Mouse (Mus musculus) heart, embryonic 11.5 days (tissue): ENCODE measurements around the gene Dusp22. TPM values are rescaled to one million over a fixed set of nuclear protein-coding genes. Genes with fewer than 3 reads are reported as not detected.

Source experiments
- ATAC-seq: fragments of 200-750 bp; cut with Nextera tagmentation; replicated peaks from 2 replicates; pipeline ENCODE4 v1.8.0; 2017; ENCODE audit warnings: moderate library complexity; ENCODE audit not compliant: insufficient number of reproducible peaks, low FRiP score, low TSS enrichment
- H3K27ac ChIP-seq: fragments of 300-500 bp; sonication (generic); 2 replicates; pipeline ENCODE4 v1.5.1; 2014; ENCODE audit warnings: mild to moderate bottlenecking, low read depth, low read length
- H3K27me3 ChIP-seq: fragments of 300-500 bp; sonication (generic); 2 replicates; pipeline ENCODE4 v1.6.1; 2014; ENCODE audit warnings: mild to moderate bottlenecking, low read length, mixed read lengths; ENCODE audit not compliant: control insufficient read depth, insufficient read depth
- H3K36me3 ChIP-seq: fragments of 300-500 bp; sonication (generic); 2 replicates; pipeline ENCODE4 v1.6.1; 2014; ENCODE audit warnings: mild to moderate bottlenecking, low read length, moderate library complexity, mixed read lengths; ENCODE audit not compliant: control insufficient read depth, insufficient read depth
- H3K4me1 ChIP-seq: fragments of 300-500 bp; sonication (generic); 2 replicates; pipeline ENCODE4 v1.6.1; 2014; ENCODE audit warnings: low read length; ENCODE audit not compliant: control insufficient read depth, insufficient read depth
- H3K4me2 ChIP-seq: fragments of 300-500 bp; sonication (generic); 2 replicates; pipeline ENCODE4 v1.6.1; 2014; ENCODE audit warnings: mild to moderate bottlenecking, moderate library complexity
- H3K4me3 ChIP-seq: fragments of 300-500 bp; sonication (generic); 2 replicates; pipeline ENCODE4 v1.5.1; 2014; ENCODE audit warnings: low read depth, low read length
- H3K9ac ChIP-seq: fragments of 300-500 bp; sonication (generic); 2 replicates; pipeline ENCODE4 v1.6.1; 2014; ENCODE audit warnings: mild to moderate bottlenecking, low read depth, low read length, moderate library complexity
- H3K9me3 ChIP-seq: fragments of 300-500 bp; sonication (generic); replicated peaks from 2 replicates; pipeline ENCODE4 v1.6.1; 2016; ENCODE audit warnings: low read length; ENCODE audit not compliant: control insufficient read depth
- WGBS: fragments of 180-500 bp; shearing (Covaris S2); extraction: QIAGEN DNeasy Blood & Tissue Kit; methylation state at CpG from one replicate; pipeline ENCODE4 v1.1.7; 2014; ENCODE audit not compliant: insufficient replicate concordance; 5-methylcytosine and 5-hydroxymethylcytosine counted together
- polyA plus RNA-seq: library from polyadenylated mRNA; unstranded; fragments of >200 nt; fragmentation: Nextera tagmentation; extraction: Ambion mirVana; gene quantifications from 2 replicates; pipeline ENCODE4 v1.2.1, GENCODE M21; 2014

Gene Dusp22
- polyA plus RNA-seq, 1 experiment from 2014 or later: 21.8 TPM

GRCm38 (mm10) chr13:30697880-30698279, 38.1 kb downstream of the Dusp22 start:
- 86% methylated on average over 5 of the region's 5 CpGs for WGBS
- H3K27me3 ChIP-seq: no peaks in the 10 kb centered on the region
- no peak overlapping the region for H3K4me2 ChIP-seq
- no peaks in the 10 kb centered on the region for H3K9me3 ChIP-seq
- no peak overlapping the region for H3K27ac ChIP-seq
- H3K9ac ChIP-seq: no peak overlapping the region
- H3K36me3 ChIP-seq: 0 out of 2 replicates have a peak, but pooled peaks cover 2% of the 10 kb centered on the region
- no peaks in the 10 kb centered on the region for H3K4me1 ChIP-seq
- H3K4me3 ChIP-seq: no peak overlapping the region
- no peak for ATAC-seq

- Histone ChIP-seq H3K9me3 (no peaks in the 10 kb centered on the region), H3K4me1 (no peaks in the 10 kb centered on the region), H3K4me2 (no peak overlapping the region), H3K9ac (no peak overlapping the region), H3K27me3 (no peaks in the 10 kb centered on the region), H3K36me3 (0 out of 2 replicates have a peak, but pooled peaks cover 2% of the 10 kb centered on the region), H3K4me3 (no peak overlapping the region), H3K27ac (no peak overlapping the region)
- no peak for ATAC-seq
- 87% methylated on average over 5 of the region's 5 CpGs for WGBS
Observed at GRCm38 (mm10) chr13:30702695-30703094, 42.9 kb downstream of the Dusp22 start.

- no peak for ATAC-seq
- no peak overlapping the region for H3K4me3 ChIP-seq
- 0 out of 2 replicates have a peak, but pooled peaks cover 2% of the 10 kb centered on the region for H3K36me3 ChIP-seq
- WGBS: 79% methylated on average over 8 of the region's 8 CpGs
- no peaks in the 10 kb centered on the region for H3K9me3 ChIP-seq
- H3K4me1 ChIP-seq: no peaks in the 10 kb centered on the region
- no peaks in the 10 kb centered on the region for H3K27me3 ChIP-seq
- H3K27ac ChIP-seq: no peak overlapping the region
- no peak overlapping the region for H3K9ac ChIP-seq
- no peak overlapping the region for H3K4me2 ChIP-seq
Observed at GRCm38 (mm10) chr13:30704246-30705095, 44.7 kb downstream of the Dusp22 start.

GRCm38 (mm10) chr13:30711066-30711465, 51.3 kb downstream of the Dusp22 start:
- no peaks in the 10 kb centered on the region for H3K27me3 ChIP-seq
- no peak for ATAC-seq
- H3K9me3 ChIP-seq: no peaks in the 10 kb centered on the region
- no peak overlapping the region for H3K4me3 ChIP-seq
- H3K9ac ChIP-seq: no peak overlapping the region
- H3K4me1 ChIP-seq: no peaks in the 10 kb centered on the region
- WGBS: 75% methylated on average over 2 of the region's 2 CpGs
- H3K27ac ChIP-seq: no peak overlapping the region
- H3K4me2 ChIP-seq: no peak overlapping the region
- no peaks in the 10 kb centered on the region for H3K36me3 ChIP-seq

- no peaks in the 10 kb centered on the region for H3K36me3 ChIP-seq
Observed at GRCm38 (mm10) chr13:30711711-30712110, 51.9 kb downstream of the Dusp22 start.

GRCm38 (mm10) chr13:30712280-30712679, 52.5 kb downstream of the Dusp22 start:
- H3K27me3 ChIP-seq: no peaks in the 10 kb centered on the region
- no peak overlapping the region for H3K4me2 ChIP-seq
- no peaks in the 10 kb centered on the region for H3K36me3 ChIP-seq
- H3K9me3 ChIP-seq: no peaks in the 10 kb centered on the region
- no peaks in the 10 kb centered on the region for H3K4me1 ChIP-seq
- ATAC-seq: no peak
- no peak overlapping the region for H3K9ac ChIP-seq
- 77% methylated on average over 6 of the region's 6 CpGs for WGBS
- H3K27ac ChIP-seq: no peak overlapping the region
- no peak overlapping the region for H3K4me3 ChIP-seq

More at GRCm38 (mm10) chr13:30711711-30712110, 51.9 kb downstream of the Dusp22 start:
- no peak overlapping the region for H3K4me2 ChIP-seq
- no peak overlapping the region for H3K27ac ChIP-seq
- H3K4me1 ChIP-seq: no peaks in the 10 kb centered on the region
- no peak overlapping the region for H3K4me3 ChIP-seq
- H3K9ac ChIP-seq: no peak overlapping the region
- no peak for ATAC-seq
- H3K9me3 ChIP-seq: no peaks in the 10 kb centered on the region
- WGBS: 94% methylated on average over 3 of the region's 3 CpGs
- H3K27me3 ChIP-seq: no peaks in the 10 kb centered on the region

GRCm38 (mm10) chr13:30713621-30714020, 53.8 kb downstream of the Dusp22 start:
- Histone ChIP-seq H3K36me3 (no peaks in the 10 kb centered on the region), H3K4me2 (no peak overlapping the region), H3K9me3 (no peaks in the 10 kb centered on the region), H3K27me3 (no peaks in the 10 kb centered on the region), H3K4me3 (no peak overlapping the region), H3K9ac (no peak overlapping the region), H3K4me1 (no peaks in the 10 kb centered on the region), H3K27ac (no peak overlapping the region)
- WGBS: 67% methylated on average over 3 of the region's 3 CpGs
- no peak for ATAC-seq

GRCm38 (mm10) chr13:30714552-30714951, 54.8 kb downstream of the Dusp22 start:
- 79% methylated on average over 6 of the region's 6 CpGs for WGBS
- no peaks in the 10 kb centered on the region for H3K36me3 ChIP-seq
- no peaks in the 10 kb centered on the region for H3K27me3 ChIP-seq
- H3K4me1 ChIP-seq: 0 out of 2 replicates have a peak, but pooled peaks cover 3% of the 10 kb centered on the region
- no peak overlapping the region for H3K27ac ChIP-seq
- H3K4me3 ChIP-seq: no peak overlapping the region
- ATAC-seq: no peak
- H3K4me2 ChIP-seq: no peak overlapping the region
- no peak overlapping the region for H3K9ac ChIP-seq
- no peaks in the 10 kb centered on the region for H3K9me3 ChIP-seq

GRCm38 (mm10) chr13:30715060-30715459, 55.3 kb downstream of the Dusp22 start:
- WGBS: 87% methylated on average over 7 of the region's 7 CpGs
- Histone ChIP-seq H3K27ac (no peak overlapping the region), H3K4me2 (no peak overlapping the region), H3K36me3 (no peaks in the 10 kb centered on the region), H3K9me3 (no peaks in the 10 kb centered on the region), H3K9ac (no peak overlapping the region), H3K4me1 (0 out of 2 replicates have a peak, but pooled peaks cover 3% of the 10 kb centered on the region), H3K4me3 (no peak overlapping the region), H3K27me3 (no peaks in the 10 kb centered on the region)
- no peak for ATAC-seq
